Mouse (Mus musculus) macrophage (primary cell): ENCODE data around the gene 4930564D02Rik. TPM values are rescaled to one million over a fixed set of nuclear protein-coding genes. Genes with fewer than 3 reads are reported as not detected.

Source experiments
- H3K27ac ChIP-seq: fragments of 350-480 bp; formaldehyde crosslinking; 2 replicates; pipeline ENCODE4 v1.9.0; 2021
- H3K36me3 ChIP-seq: fragments of 350-480 bp; formaldehyde crosslinking; 2 replicates; pipeline ENCODE4 v1.9.0; 2021; ENCODE audit errors: inconsistent target
- H3K4me3 ChIP-seq: fragments of 350-480 bp; formaldehyde crosslinking; 2 replicates; pipeline ENCODE4 v1.9.0; 2021; ENCODE audit errors: inconsistent target
- H3K79me2 ChIP-seq: fragments of 350-480 bp; formaldehyde crosslinking; 2 replicates; pipeline ENCODE4 v1.9.0; 2021; ENCODE audit errors: inconsistent target
- WGBS: methylation state at CpG from one replicate; pipeline ENCODE4 v1.1.7; 2026; ENCODE audit warnings: inconsistent platforms; ENCODE audit not compliant: missing documents; 5-methylcytosine and 5-hydroxymethylcytosine counted together
- polyA plus RNA-seq: library from polyadenylated mRNA; stranded (reverse); fragments of 250-400 nt; gene quantifications from 3 replicates; pipeline ENCODE4 v1.2.4, GENCODE M21; 2018; ENCODE audit warnings: inconsistent platforms

The 4930564D02Rik gene
- polyA plus RNA-seq, 1 experiment from 2014 or later = not detected

DNA sequence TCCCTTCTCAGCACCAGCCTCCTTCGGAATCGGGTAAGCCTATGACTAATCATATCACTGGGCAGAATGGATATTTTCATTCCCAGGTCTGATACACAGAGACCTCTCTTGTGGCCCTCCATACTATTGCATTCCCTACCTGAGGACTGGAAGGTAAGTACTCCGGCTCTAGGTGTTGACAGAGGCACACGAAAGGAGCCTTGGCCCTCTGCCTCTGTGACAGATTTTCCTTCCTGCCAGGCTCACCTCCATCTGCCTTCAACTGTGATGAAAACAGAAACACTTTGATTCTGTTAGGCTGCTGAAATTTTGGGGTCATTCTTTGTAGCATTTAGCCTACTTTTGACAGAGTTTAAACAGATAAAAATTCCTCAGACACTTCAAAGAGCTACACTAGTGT, 47.2 kb downstream of the 4930564D02Rik start:
- 96% methylated on average over 4 of the region's 4 CpGs for WGBS
- Histone ChIP-seq H3K4me3 (no peak overlapping the region), H3K79me2 (no peaks in the 10 kb centered on the region), H3K36me3 (no peaks in the 10 kb centered on the region), H3K27ac (no peak overlapping the region)

DNA sequence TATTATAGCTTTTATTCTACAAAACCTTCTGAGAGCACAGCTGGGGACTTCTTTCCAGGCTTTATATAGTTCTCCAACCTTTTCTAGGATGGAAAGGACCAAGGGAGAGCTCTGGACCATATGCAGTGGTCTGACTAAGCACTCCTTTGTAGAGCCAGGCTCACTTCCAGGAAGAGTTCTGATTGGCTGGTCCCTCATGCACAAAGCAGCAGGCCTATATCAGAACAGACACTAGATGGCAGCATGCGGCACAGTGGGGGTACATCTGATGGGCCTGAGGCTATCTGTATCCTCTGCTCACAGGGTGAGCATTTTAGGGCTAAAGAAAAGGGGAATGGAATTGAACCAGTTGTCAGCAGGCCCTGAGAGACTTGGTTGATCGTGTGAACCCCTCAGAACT, 47.6 kb downstream of the 4930564D02Rik start:
- no peaks in the 10 kb centered on the region for H3K79me2 ChIP-seq
- no peak overlapping the region for H3K4me3 ChIP-seq
- WGBS = 22% methylated on average over 2 of the region's 2 CpGs
- H3K36me3 ChIP-seq = no peaks in the 10 kb centered on the region
- H3K27ac ChIP-seq = no peak overlapping the region

DNA sequence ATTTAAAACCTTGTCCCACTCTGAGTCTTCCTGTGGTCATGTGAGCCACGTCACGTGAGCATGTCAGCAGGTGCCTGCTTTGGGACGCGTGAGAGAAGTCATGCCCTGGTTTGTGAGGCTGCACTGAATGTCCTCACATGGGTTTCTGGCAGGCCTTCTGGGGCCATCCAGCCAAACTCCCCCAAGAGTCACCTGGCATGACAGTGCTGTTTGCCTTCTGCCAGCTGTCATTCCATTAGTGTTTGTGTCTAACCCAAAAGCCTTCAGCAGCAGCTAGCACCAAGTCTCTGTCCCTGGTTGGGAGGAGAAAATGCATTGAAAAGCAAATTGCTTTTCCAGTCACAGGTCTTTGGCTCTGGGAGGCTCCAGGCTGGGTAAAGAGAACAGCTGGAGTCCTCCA, 50.0 kb downstream of the 4930564D02Rik start:
- Histone ChIP-seq H3K4me3 (no peak overlapping the region), H3K27ac (no peak overlapping the region), H3K79me2 (no peaks in the 10 kb centered on the region), H3K36me3 (no peaks in the 10 kb centered on the region)
- WGBS = 98% methylated on average over 4 of the region's 4 CpGs

DNA sequence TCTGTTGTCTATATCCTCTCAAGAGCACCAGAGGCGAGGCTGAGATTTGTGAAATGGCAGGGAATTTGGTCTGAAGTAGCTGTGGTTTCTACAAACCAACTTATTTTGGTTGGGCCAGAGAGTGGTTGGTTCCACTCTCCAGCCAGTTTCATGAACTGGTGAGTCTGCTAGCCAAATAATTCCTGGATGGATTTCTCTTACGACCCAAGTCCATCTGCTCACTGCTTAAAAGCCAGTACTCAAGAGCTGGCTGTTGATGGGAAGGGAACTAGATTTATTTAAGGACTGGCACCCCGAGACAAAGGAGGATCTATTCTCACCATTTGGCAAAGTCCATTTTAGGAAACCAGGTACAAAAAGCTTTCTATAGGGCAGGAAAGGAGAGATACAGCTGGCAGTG, 57.1 kb downstream of the 4930564D02Rik start:
- Histone ChIP-seq H3K27ac (no peak overlapping the region), H3K36me3 (no peaks in the 10 kb centered on the region), H3K4me3 (no peak overlapping the region), H3K79me2 (no peaks in the 10 kb centered on the region)
- WGBS = 93% methylated on average over 3 of the region's 3 CpGs

DNA sequence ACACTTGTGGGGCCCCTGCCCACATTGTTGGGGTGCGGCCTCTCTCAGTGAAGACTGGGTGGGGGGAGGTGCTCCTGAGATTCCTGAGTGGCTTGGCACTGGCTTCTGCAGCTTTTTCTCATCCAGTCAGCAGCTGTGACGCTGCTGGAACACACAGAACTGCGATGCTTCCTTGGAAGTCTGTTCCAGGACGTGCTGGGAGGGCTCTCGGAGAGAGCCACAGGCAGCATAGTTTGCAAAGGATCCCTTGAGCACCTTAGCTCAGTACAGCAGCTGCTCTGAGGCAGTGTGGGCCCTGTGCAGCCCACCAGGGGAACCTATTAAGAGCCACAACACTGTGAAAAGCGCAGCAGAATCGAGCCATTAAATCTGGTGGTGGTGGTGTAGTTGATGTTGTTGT, 61.2 kb downstream of the 4930564D02Rik start:
- Histone ChIP-seq H3K27ac (no peak overlapping the region), H3K4me3 (no peak overlapping the region), H3K36me3 (no peaks in the 10 kb centered on the region), H3K79me2 (no peaks in the 10 kb centered on the region)
- WGBS = 87% methylated on average over 7 of the region's 7 CpGs

Other genes with a start within 250 kb of the 4930564D02Rik start
- 24.0 to 42.1 TPM (median 27.2 TPM) in 3 replicates for gene Mov10, start 248.3 kb upstream of the 4930564D02Rik start, polyA plus RNA-seq
- gene St7l, start 202.8 kb upstream of the 4930564D02Rik start, polyA plus RNA-seq = 25.4 to 31.0 TPM (median 25.4 TPM) in 3 replicates
- 164 to 243 TPM (median 189 TPM) in 3 replicates for gene Capza1, start 202.3 kb upstream of the 4930564D02Rik start, polyA plus RNA-seq
- not detected in 3 replicates for gene Wnt2b, start 104.9 kb upstream of the 4930564D02Rik start, polyA plus RNA-seq
- 54.1 to 88.6 TPM (median 71.3 TPM) in 3 replicates for gene Cttnbp2nl, start 13.7 kb upstream of the 4930564D02Rik start, polyA plus RNA-seq